Mouse (Mus musculus) lung, postnatal 0 days (tissue): Measurements from ENCODE around the gene Sytl2. TPM values are rescaled to one million over a fixed set of nuclear protein-coding genes. Genes with fewer than 3 reads are reported as not detected.

Source experiments
- ATAC-seq: fragments of 200-750 bp; cut with Nextera tagmentation; 2 replicates; pipeline ENCODE4 v1.8.0; 2017; ENCODE audit warnings: moderate library complexity
- DNase-seq: peaks from one replicate; pipeline ENCODE4 v3.0.0-alpha.2; 2016; ENCODE audit warnings: low spot score
- H3K27ac ChIP-seq: fragments of 300-500 bp; sonication (generic); 2 replicates; pipeline ENCODE4 v1.5.1; 2014; ENCODE audit warnings: antibody characterized with exemption, mild to moderate bottlenecking, low read length, mixed read lengths
- H3K27me3 ChIP-seq: fragments of 300-500 bp; sonication (generic); replicated peaks from 2 replicates; pipeline ENCODE4 v1.6.1; 2014; ENCODE audit warnings: low read length, mixed read lengths; ENCODE audit not compliant: insufficient read depth
- H3K36me3 ChIP-seq: fragments of 300-500 bp; sonication (generic); 2 replicates; pipeline ENCODE4 v1.6.1; 2014; ENCODE audit warnings: low read length, mixed read lengths; ENCODE audit not compliant: insufficient read depth
- H3K4me1 ChIP-seq: fragments of 300-500 bp; sonication (generic); 2 replicates; pipeline ENCODE4 v1.6.1; 2014; ENCODE audit warnings: antibody characterized with exemption, low read depth, low read length, mixed read lengths; ENCODE audit not compliant: insufficient read depth
- H3K4me2 ChIP-seq: fragments of 300-500 bp; sonication (generic); replicated peaks from 2 replicates; pipeline ENCODE4 v1.6.1; 2014; ENCODE audit warnings: low read depth, mild to moderate bottlenecking, low read length, moderate library complexity, mixed read lengths
- H3K4me3 ChIP-seq: fragments of 300-500 bp; sonication (generic); 2 replicates; pipeline ENCODE4 v1.5.1; 2014; ENCODE audit warnings: low read depth, low read length
- H3K9ac ChIP-seq: fragments of 300-500 bp; sonication (generic); replicated peaks from 2 replicates; pipeline ENCODE4 v1.6.1; 2014; ENCODE audit warnings: low read depth, mild to moderate bottlenecking
- H3K9me3 ChIP-seq: fragments of 300-500 bp; sonication (generic); 2 replicates; pipeline ENCODE4 v1.6.1; 2016; ENCODE audit warnings: low read length, mixed read lengths
- CTCF ChIP-seq: IDR thresholded peaks from 2 replicates; pipeline ENCODE4 v1.5.1; 2016; ENCODE audit warnings: antibody characterized with exemption, mild to moderate bottlenecking
- EP300 ChIP-seq: IDR thresholded peaks from 2 replicates; pipeline ENCODE4 v1.6.1; 2016; ENCODE audit warnings: antibody characterized with exemption, mild to moderate bottlenecking, control low read depth
- WGBS: fragments of 180-500 bp; shearing (Covaris S2); extraction: QIAGEN DNeasy Blood & Tissue Kit; methylation state at CpG from one replicate; pipeline ENCODE4 v1.1.7; 2014; 5-methylcytosine and 5-hydroxymethylcytosine counted together
- polyA plus RNA-seq: library from polyadenylated mRNA; unstranded; fragments of >200 nt; fragmentation: Nextera tagmentation; extraction: Ambion mirVana; gene quantifications from 2 replicates; pipeline ENCODE4 v1.2.1, GENCODE M21; 2015

Sytl2 gene
- polyA plus RNA-seq, 1 experiment from 2014 or later = 7.4 TPM

- Histone ChIP-seq H3K27ac (no peak overlapping the region), H3K4me2 (no peak overlapping the region), H3K4me3 (no peak overlapping the region), H3K9ac (no peak overlapping the region), H3K4me1 (no peaks in the 10 kb centered on the region), H3K36me3 (no peaks in the 10 kb centered on the region), H3K27me3 (no peaks in the 10 kb centered on the region), H3K9me3 (no peaks in the 10 kb centered on the region)
- 92% methylated on average over 2 of the region's 2 CpGs for WGBS
- TF ChIP-seq CTCF (no peak), EP300 (no peak)
- DNase-seq (no peak), ATAC-seq (no peak)
These were observed 82.4 kb downstream of the Sytl2 start for GRCm38 (mm10) chr7:90384411-90384810.

GRCm38 (mm10) chr7:90386885-90387459 lies 84.9 kb downstream of the Sytl2 start:
- Histone ChIP-seq H3K4me1 (no peaks in the 10 kb centered on the region), H3K4me3 (no peak overlapping the region), H3K9ac (no peak overlapping the region), H3K27ac (no peak overlapping the region), H3K9me3 (no peaks in the 10 kb centered on the region), H3K4me2 (no peak overlapping the region; the same call in 1 of the 2 replicates), H3K36me3 (no peaks in the 10 kb centered on the region), H3K27me3 (no peaks in the 10 kb centered on the region)
- DNase-seq (peak; percentile 12), ATAC-seq (peak; percentile 41)
- WGBS = 7% methylated on average over 8 of the region's 8 CpGs
- TF ChIP-seq CTCF = no peak
- no peak for TF ChIP-seq EP300

- no peak overlapping the region for H3K4me3 ChIP-seq
- WGBS = 44% methylated on average over 3 of the region's 3 CpGs
- no peak overlapping the region for H3K9ac ChIP-seq
These were observed 87.7 kb downstream of the Sytl2 start for GRCm38 (mm10) chr7:90389765-90390164.

GRCm38 (mm10) chr7:90395073-90395472 lies 93.0 kb downstream of the Sytl2 start:
- ATAC-seq = peak; percentile 37
- 33% methylated on average over 4 of the region's 4 CpGs for WGBS

More at GRCm38 (mm10) chr7:90389765-90390164, 87.7 kb downstream of the Sytl2 start:
- H3K36me3 ChIP-seq = no peaks in the 10 kb centered on the region
- ATAC-seq (no peak), DNase-seq (no peak)
- H3K4me1 ChIP-seq = no peaks in the 10 kb centered on the region
- H3K27me3 ChIP-seq = no peaks in the 10 kb centered on the region
- no peak overlapping the region for H3K4me2 ChIP-seq
- no peak overlapping the region for H3K27ac ChIP-seq
- TF ChIP-seq EP300 (no peak), CTCF (no peak)
- H3K9me3 ChIP-seq = no peaks in the 10 kb centered on the region

GRCm38 (mm10) chr7:90395928-90396327 lies 93.9 kb downstream of the Sytl2 start:
- DNase-seq (no peak), ATAC-seq (no peak)
- no peak overlapping the region for H3K27ac ChIP-seq
- TF ChIP-seq CTCF (no peak), EP300 (no peak)
- H3K27me3 ChIP-seq = no peaks in the 10 kb centered on the region
- H3K4me2 ChIP-seq = no peak overlapping the region
- 40% methylated on average over 5 of the region's 5 CpGs for WGBS
- H3K36me3 ChIP-seq = no peaks in the 10 kb centered on the region
- no peaks in the 10 kb centered on the region for H3K9me3 ChIP-seq
- H3K4me1 ChIP-seq = no peaks in the 10 kb centered on the region
- no peak overlapping the region for H3K4me3 ChIP-seq
- H3K9ac ChIP-seq = no peak overlapping the region

More at GRCm38 (mm10) chr7:90395073-90395472, 93.0 kb downstream of the Sytl2 start:
- H3K27me3 ChIP-seq = no peaks in the 10 kb centered on the region
- no peak overlapping the region for H3K4me3 ChIP-seq
- peak; percentile 18 for DNase-seq
- H3K4me2 ChIP-seq = no peak overlapping the region
- no peaks in the 10 kb centered on the region for H3K4me1 ChIP-seq
- H3K27ac ChIP-seq = no peak overlapping the region
- H3K36me3 ChIP-seq = no peaks in the 10 kb centered on the region
- TF ChIP-seq CTCF (no peak), EP300 (no peak)
- H3K9me3 ChIP-seq = no peaks in the 10 kb centered on the region
- H3K9ac ChIP-seq = no peak overlapping the region

GRCm38 (mm10) chr7:90409934-90410333 lies 107.9 kb downstream of the Sytl2 start:
- Histone ChIP-seq H3K4me1 (no peaks in the 10 kb centered on the region), H3K27ac (no peak overlapping the region), H3K9me3 (no peaks in the 10 kb centered on the region), H3K4me3 (no peak overlapping the region), H3K4me2 (no peak overlapping the region), H3K27me3 (no peaks in the 10 kb centered on the region), H3K36me3 (no peaks in the 10 kb centered on the region), H3K9ac (no peak overlapping the region)
- peak; percentile 43 for ATAC-seq
- peak; percentile 86 for DNase-seq
- WGBS = 31% methylated on average over 3 of the region's 3 CpGs
- TF ChIP-seq CTCF (peak; percentile 90), EP300 (no peak)
